Mouse (Mus musculus) CH12.LX (cell line): Measurements from ENCODE around the gene Zfp987.
"Not testable (repeated sequence)": the region's sequence is repeated elsewhere in the genome, so short reads cannot be mapped to it uniquely, and the experiment has no call there.

Source experiments
- CHD2 ChIP-seq: IDR thresholded peaks from 2 replicates; pipeline ENCODE4 v1.6.1; 2011; ENCODE audit warnings: low read length, improper control_type of control experiment
- CTCF ChIP-seq, 2 experiments: IDR thresholded peaks in 1 of 2; conservative IDR thresholded peaks in 1 of 2; 2 replicates each; pipeline ENCODE4 v1.5.1; 2011 to 2012; ENCODE audit warnings: low read depth in 2 of 2, low read length in 2 of 2, improper control_type of control experiment in 1 of 2, inconsistent platforms in 1 of 2, mild to moderate bottlenecking in 1 of 2, moderate library complexity in 1 of 2
- E2F4 ChIP-seq: IDR thresholded peaks from 2 replicates; pipeline ENCODE4 v1.6.1; 2011; ENCODE audit warnings: low read depth, low read length, improper control_type of control experiment; ENCODE audit not compliant: insufficient replicate concordance
- EP300 ChIP-seq: IDR thresholded peaks from 2 replicates; pipeline ENCODE4 v1.6.1; 2011; ENCODE audit warnings: low read length, improper control_type of control experiment
- POLR2A ChIP-seq: IDR thresholded peaks from 2 replicates; pipeline ENCODE4 v1.6.1; 2011; ENCODE audit warnings: low read depth, mild to moderate bottlenecking, improper control_type of control experiment, low read length
- TCF12 ChIP-seq: IDR thresholded peaks from 2 replicates; pipeline ENCODE4 v1.6.1; 2014; ENCODE audit warnings: low read depth, mild to moderate bottlenecking, inconsistent platforms, low read length, improper control_type of control experiment
- ZNF384 ChIP-seq: IDR thresholded peaks from 2 replicates; pipeline ENCODE4 v1.6.1; 2012; ENCODE audit warnings: low read depth, low read length, improper control_type of control experiment, inconsistent platforms

GRCm38 (mm10) chr4:146101448-146101847 lies 4.3 kb downstream of the Zfp987 start:
- not testable (repeated sequence) for TF ChIP-seq CHD2; CTCF (conservative IDR thresholded peaks at IDR 0.05 in 1 of 2, IDR thresholded peaks at IDR 0.05 in 1 of 2; ENCODE audit: low read depth in 2 of 2, low read length in 2 of 2); TCF12; EP300; E2F4; POLR2A; ZNF384
